Mouse (Mus musculus) cerebellum, postnatal 4 days (tissue): ENCODE measurements around the gene Thumpd2.

Source experiments
- DNase-seq, 2 experiments: peaks; one replicate each; pipeline ENCODE4 v3.0.0; 2022; ENCODE audit warnings: low spot score in 2 of 2, mixed read lengths in 1 of 2

Thumpd2 gene

GRCm38 (mm10) chr17:81064979-81065311 is at the start of gene Thumpd2:
Thumpd2 (minus strand) TSS chr17:81065082.
- peak; percentile 87 to 97 for DNase-seq

- DNase-seq = no peak
Measured at GRCm38 (mm10) chr17:81104237-81104636, 39.4 kb upstream of the Thumpd2 start.

GRCm38 (mm10) chr17:81102866-81103265 is 38.0 kb upstream of the Thumpd2 start:
- DNase-seq = no peak

GRCm38 (mm10) chr17:81098444-81098843 is 33.6 kb upstream of the Thumpd2 start:
- DNase-seq = no peak

- no peak for DNase-seq
Measured at GRCm38 (mm10) chr17:81096490-81096889, 31.6 kb upstream of the Thumpd2 start.

GRCm38 (mm10) chr17:81092794-81093193 is 27.9 kb upstream of the Thumpd2 start:
- DNase-seq = no peak

- DNase-seq = no peak
Measured at GRCm38 (mm10) chr17:81088866-81089265, 24.0 kb upstream of the Thumpd2 start.

- DNase-seq = no peak
Measured at GRCm38 (mm10) chr17:81087735-81088134, 22.9 kb upstream of the Thumpd2 start.

- no peak for DNase-seq
Measured at GRCm38 (mm10) chr17:81064279-81064978, 453 bp downstream of the Thumpd2 start.

GRCm38 (mm10) chr17:81063346-81063745 is 1.5 kb downstream of the Thumpd2 start:
- DNase-seq = no peak

GRCm38 (mm10) chr17:81062349-81062871 is 2.5 kb downstream of the Thumpd2 start:
- DNase-seq = no peak

GRCm38 (mm10) chr17:81056796-81057381 is 8.0 kb downstream of the Thumpd2 start:
- no peak for DNase-seq

- no peak for DNase-seq
Measured at GRCm38 (mm10) chr17:81056035-81056434, 8.8 kb downstream of the Thumpd2 start.

- DNase-seq = no peak
Measured at GRCm38 (mm10) chr17:81055522-81055921, 9.4 kb downstream of the Thumpd2 start.

GRCm38 (mm10) chr17:81053274-81053673 is 11.6 kb downstream of the Thumpd2 start:
- no peak for DNase-seq

GRCm38 (mm10) chr17:81047930-81048564 is 16.8 kb downstream of the Thumpd2 start:
- no peak for DNase-seq

- no peak for DNase-seq
Measured at GRCm38 (mm10) chr17:81045525-81046150, 19.2 kb downstream of the Thumpd2 start.

- no peak for DNase-seq
Measured at GRCm38 (mm10) chr17:81045115-81045514, 19.8 kb downstream of the Thumpd2 start.

GRCm38 (mm10) chr17:81044356-81044755 is 20.5 kb downstream of the Thumpd2 start:
- DNase-seq = no peak

GRCm38 (mm10) chr17:81041662-81042061 is 23.2 kb downstream of the Thumpd2 start:
- DNase-seq = no peak

GRCm38 (mm10) chr17:81038707-81039408 is 26.0 kb downstream of the Thumpd2 start:
- DNase-seq = no peak

- no peak for DNase-seq
Measured at GRCm38 (mm10) chr17:81035354-81035753, 29.5 kb downstream of the Thumpd2 start.
